Mouse (Mus musculus) left cerebral cortex, adult 18-20 months (tissue): ENCODE data around the gene Rpl27. TPM values are rescaled to one million over a fixed set of nuclear protein-coding genes. Genes with fewer than 3 reads are reported as not detected.
A peak's percentile ranks its signal among the peaks of the same experiment; 100 is the strongest.
"Not testable (repeated sequence)": the region's sequence is repeated elsewhere in the genome, so short reads cannot be mapped to it uniquely, and the experiment has no call there.

Experiments
- DNase-seq, 2 experiments: peaks; one replicate each; pipeline ENCODE4 v3.0.0; 2021 to 2022; ENCODE audit warnings: low spot score in 2 of 2, mixed read lengths in 1 of 2
- total RNA-seq, 2 experiments: library from RNA; stranded (reverse); gene quantifications; 2 replicates each; pipeline ENCODE4 v1.2.3; 2021

The Rpl27 gene
- total RNA-seq, 2 experiments from 2014 or later: 51.0 to 52.1 TPM

DNA sequence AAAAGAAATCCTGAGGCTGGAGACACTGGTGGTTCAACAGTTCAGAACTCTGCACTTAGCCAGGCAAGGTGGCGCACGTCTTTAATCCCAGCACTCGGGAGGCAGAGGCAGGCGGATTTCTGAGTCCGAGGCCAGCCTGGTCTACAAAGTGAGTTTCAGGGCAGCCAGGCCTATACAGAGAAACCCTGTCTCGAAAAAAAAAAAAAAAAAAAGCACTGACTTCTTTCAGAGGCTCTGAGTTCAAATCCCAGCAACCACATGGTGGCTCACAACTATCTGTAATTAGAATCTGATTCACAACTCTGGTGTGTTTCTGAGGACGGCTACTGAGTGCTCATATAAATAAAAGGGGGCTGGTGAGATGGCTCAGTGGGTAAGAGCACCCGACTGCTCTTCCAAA lies 4.8 kb downstream of the Rpl27 start:
- DNase-seq: not testable (repeated sequence)

DNA sequence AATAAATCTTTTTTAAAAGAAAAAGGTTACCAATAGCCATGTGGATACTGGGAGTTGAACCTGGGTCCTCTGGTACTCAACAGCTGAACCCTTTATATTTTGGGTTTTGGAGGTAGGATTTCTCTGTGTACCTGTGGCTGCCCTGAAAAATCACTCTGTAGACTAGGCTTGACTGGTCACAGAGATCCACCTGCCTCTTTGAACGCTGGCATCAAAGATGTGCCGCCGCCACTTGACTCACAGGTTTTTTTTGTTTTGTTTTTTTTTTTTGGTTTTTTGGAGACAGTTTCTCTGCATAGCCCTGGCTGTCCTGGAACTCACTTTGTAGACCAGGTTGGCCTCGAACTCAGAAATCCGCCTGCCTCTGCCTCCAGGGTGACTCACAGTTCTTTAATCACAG lies 5.7 kb downstream of the Rpl27 start:
- DNase-seq: no peak

DNA sequence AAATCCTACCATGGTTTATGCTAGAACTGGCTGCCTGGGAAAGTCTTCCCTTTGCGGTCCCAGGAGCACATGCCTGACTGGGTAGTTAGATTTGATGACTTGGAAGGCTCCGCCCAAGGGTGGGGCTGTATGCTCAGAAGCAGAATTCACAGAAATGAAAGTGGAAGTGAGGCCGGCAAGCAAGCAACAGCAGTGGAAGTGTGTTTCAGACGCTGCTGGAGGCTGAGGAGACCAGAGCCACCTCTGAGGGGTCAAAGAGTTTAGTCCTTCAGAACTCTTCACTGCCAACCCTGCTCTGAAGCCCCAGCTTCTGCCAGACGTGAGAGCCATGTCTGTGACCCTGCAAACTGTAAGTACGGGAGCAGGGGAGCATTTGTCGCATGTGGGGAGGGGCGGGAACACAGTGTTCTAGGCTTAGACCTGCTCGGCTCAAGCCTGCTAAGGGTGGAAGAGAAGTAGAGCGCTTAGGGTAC lies 6.2 kb downstream of the Rpl27 start, which contains the start of gene Ifi35:
TSS of gene Ifi35 (plus strand) at position 134 of the 473 bp plus-strand sequence.
- no peak for DNase-seq

DNA sequence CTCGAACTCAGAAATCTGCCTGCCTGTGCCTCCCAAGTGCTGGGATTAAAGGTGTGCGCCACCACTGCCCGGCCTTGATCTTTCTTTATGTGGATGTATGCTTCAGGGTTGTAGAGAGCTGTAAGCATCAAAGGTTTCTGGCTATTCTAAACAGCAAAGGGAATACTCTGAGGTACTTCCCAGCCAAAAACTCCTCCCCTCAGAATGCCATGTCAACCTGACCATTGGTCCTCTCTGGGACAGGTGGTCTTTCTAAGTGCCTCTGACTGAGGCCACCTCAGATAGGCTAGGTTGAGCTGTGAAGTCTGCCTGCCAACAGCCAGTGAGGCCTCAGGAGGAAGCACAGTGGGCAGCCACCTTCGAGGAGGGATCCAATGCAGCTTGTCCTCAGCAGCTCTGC lies 6.8 kb downstream of the Rpl27 start:
- no peak for DNase-seq

DNA sequence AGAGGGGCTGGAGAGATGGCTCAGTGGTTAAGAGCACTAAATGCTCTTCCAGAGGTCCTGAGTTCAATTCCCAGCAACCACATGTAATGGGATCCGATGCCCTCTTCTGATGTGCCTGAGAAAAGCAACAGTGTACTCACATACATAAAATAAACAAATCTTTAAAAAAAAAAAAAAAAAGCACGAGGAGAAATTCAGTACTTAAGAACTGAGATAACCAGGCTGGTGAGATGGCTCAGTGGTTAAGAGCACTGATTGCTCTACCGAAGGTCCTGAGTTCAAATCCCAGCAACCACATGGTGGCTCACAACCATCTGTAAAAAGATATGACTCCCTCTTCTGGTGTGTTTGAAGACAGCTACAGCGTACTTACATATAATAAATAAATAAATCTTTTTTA lies 7.5 kb downstream of the Rpl27 start:
- DNase-seq: not testable (repeated sequence)

DNA sequence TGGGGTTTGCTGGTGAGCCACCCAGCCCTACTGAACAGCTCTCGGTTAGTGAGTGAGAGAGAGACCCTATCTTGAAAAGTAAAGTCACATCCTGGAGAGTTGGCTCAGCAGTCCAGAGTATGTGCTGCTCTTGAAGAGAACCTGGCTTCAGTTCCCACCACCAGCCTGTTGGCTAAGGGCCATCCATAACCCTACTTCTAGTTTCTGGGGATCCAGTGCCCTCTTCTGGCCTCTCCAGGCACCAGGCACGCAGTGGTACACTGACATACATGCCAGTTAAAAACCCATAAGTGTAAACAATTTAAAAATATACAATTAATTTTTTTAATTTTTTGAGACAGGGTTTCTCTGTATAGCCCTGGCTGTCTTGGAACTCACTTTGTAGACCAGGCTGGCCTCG lies 8.3 kb downstream of the Rpl27 start:
- no peak for DNase-seq

DNA sequence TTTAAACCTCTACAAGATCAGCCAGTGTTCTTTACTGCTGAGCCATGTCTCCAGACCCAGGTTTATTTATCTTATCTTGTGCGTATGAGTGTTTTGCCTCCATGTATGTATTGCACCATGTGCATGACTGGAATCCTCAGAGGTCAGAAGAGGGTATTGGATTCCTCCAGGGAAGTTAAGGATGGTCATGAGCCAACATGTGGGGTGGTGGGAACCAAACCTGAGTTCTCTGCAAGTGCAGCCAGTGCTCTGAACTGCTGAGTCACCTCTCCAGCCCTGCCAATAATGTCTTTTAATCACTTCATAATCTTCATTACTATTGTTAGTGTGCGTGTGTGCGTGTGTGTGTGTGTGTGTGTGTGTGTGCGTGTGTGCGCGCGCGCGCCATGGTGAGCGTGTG lies 9.4 kb downstream of the Rpl27 start:
- no peak for DNase-seq

DNA sequence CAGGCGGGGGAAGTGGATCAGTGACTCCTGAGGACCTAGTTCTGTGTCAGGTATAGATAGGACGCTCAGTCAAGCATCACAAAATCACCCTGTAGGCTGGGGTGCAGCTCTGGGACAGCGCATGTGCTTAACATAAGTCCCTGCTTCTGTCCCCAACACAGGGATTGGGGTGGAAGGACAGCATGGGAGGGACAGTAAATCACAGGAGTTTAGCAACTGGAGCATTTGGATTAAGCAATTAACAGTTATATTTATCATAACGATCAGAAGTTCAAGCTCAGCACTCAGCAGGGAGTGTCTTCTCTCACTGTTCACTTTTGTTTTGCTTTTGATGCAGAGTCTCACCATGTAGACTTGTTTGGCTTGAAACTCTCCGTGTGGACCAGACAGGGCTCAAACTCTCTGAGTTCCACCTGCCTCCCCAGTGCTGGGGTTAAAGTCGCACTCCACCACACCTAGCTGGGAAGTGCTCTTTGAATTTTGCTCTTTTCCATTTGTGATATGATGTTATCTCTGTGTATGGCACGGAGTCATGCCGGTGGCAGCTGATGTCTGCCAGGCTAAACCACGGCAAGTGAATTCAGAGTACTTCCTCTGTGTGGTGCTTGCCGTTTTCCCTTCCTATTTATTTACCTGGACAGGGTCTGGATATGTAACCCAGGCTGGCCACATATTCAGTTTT lies 10.1 kb downstream of the Rpl27 start:
- no peak for DNase-seq

DNA sequence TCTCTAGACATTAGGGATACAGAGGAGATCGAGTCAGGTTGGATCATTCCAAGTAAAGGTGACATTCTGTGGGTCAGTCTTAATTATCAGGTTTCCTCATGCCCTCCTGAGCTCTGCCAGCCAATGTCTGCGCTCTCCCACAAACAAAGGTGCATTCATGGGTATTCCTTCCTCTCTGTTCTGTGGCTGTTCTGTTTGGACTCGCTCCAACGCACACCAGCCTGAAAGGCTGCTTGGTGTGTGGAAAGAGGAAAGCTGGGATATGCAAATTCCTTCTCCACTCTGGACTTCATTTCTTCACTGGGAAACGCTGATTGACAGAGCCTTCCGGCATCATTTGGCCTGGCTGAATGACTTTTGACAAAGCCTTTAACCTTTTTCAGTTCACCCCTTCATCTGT lies 12.6 kb downstream of the Rpl27 start:
- no peak for DNase-seq

DNA sequence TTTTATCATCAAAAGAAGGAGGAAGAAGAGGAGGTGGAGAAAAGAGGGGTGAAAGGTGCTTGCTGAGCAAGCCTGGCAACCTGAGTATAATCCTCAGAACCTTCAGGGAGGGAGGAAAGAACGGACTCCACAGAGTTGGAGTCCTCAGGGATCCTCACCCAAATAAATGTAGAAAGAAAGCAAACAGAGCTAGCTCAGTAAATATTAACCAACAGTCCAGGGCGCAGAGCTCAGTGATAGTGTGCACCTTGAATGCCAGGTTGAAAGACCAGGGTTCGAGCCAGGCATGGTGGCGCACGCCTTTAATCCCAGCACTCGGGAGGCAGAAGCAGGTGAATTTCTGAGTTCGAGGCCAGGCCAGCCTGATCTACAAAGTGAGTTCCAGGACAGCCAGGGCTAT lies 13.5 kb downstream of the Rpl27 start:
- no peak for DNase-seq

DNA sequence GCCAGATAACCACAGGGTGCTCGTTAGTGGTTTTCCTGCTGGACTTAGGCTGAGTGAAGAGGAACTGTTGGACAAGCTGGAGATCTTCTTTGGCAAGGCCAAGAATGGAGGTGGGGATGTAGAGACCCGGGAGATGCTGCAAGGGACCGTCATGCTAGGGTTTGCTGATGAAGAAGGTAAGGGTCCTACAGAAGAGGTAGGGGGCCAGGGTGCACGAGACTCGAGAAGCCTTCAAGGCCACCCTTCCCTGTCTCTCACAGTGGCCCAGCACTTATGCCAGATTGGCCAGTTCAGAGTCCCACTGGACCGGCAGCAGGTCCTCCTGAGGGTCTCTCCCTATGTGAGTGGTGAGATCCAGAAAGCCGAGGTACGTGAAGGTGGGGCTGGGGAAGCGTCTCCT lies 15.5 kb downstream of the Rpl27 start:
- no peak for DNase-seq

DNA sequence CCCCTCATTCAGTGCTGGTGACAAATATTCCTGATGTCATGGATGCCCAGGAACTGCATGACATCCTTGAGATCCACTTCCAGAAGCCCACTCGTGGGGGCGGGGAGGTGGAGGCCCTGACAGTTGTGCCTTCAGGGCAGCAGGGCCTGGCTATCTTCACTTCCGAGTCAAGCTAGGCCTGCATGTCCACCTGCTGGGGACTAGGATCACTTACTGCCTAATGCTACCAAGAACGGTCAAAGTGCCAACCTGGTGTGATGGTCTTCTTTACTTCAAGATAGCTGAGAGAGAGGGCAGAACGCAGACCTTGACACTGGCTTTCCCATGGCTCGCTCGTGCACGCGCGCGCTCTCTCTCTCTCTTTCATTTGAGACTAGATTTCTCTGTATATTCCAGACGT lies 16.1 kb downstream of the Rpl27 start:
- no peak for DNase-seq

DNA sequence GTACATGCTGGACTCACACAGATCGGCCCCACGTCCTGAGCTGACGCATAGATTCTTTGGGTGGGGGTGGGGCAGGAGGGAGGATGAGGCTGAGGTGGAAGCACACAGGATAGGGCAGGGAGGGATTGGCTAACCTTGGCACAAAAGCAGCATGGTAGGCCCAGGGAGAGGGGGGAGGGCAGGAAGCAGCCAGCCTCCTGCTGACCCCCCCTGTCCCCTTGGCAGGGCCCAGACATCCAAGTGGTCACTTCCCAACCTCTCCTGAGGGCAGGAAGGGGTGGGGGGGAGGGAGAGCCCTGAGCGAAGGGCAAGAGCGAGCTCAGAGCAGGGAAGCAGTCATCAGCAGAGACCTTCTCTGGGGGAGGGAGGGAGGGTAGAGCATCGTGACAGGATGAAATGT lies 17.6 kb downstream of the Rpl27 start:
- no peak for DNase-seq

DNA sequence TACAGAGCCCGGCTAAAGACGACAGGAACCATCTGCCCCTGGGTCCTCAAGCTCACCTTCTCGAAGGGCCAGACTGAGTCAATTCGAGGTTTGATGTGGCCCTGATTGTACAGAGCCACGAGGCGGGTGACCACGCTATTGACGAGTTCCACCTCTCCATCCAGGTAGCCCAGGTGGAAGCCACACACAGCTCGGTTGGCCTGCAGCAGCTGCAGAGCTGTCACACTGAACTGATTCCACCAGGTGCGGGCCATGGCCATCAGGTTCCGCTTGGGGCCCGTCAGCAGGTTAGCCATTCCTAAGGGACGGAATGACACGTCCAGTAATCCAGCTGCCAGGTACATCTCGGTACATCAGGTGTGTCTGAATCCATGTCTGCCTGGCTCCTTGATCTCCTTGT lies 18.2 kb downstream of the Rpl27 start:
- DNase-seq: no peak

DNA sequence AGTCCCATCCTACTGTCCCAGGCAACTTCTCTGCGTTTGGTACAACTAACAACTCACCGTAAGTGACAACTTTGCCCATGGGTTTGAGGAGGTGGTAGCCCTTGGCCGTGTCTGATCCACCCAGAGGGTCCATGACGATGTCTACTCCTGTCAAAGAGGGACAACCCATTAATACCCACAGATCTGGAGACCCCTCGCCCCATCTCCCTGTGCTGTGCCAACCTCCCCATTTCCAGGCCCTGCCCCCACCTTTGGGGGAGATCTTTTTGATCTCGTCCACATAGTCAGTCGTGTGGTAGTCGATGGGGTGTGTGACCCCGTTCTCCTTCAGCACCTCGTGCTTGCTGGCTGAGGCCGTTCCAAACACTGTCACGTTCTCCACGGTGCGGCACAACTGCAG lies 20.0 kb downstream of the Rpl27 start:
- DNase-seq: no peak

DNA sequence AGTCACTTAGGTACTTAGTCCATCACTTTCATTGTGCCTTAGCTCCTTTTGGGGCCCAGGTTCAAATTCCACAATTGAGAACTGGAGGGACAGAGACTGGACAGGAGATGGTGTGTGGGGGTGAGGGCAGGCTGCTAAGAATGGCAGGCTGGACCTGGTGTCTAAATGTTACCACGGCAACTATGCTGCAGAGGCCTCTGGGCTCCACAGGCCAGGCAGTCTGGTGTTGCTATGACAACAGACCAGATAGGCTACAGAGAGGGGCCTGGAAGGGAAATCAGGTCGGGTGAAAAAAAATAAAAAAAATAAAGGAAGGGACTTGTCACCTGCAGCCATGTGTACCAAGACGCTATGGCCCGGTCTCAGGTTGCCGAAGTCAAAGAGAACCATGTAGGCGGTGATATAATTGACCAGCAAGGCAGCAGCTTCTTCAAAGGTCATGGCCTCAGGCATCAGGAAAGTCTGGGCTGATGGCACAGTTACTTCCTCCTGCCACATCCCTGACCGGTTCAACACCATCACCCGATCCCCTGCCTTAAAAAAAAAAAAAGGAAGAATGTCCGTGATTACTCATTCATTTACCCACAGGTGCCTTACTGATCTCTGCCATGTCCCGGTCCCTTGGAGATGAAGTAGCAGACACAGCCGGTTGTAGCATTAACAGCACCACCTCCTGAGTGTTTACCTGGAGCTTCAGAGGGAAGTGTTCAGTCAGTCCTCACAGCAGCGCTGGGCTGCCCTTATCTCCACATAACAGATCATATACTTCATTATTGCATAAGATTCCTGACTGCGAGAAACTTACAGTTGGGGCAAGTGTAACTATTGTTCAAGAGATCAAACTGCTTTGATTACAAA lies 20.7 kb downstream of the Rpl27 start:
- DNase-seq: no peak

DNA sequence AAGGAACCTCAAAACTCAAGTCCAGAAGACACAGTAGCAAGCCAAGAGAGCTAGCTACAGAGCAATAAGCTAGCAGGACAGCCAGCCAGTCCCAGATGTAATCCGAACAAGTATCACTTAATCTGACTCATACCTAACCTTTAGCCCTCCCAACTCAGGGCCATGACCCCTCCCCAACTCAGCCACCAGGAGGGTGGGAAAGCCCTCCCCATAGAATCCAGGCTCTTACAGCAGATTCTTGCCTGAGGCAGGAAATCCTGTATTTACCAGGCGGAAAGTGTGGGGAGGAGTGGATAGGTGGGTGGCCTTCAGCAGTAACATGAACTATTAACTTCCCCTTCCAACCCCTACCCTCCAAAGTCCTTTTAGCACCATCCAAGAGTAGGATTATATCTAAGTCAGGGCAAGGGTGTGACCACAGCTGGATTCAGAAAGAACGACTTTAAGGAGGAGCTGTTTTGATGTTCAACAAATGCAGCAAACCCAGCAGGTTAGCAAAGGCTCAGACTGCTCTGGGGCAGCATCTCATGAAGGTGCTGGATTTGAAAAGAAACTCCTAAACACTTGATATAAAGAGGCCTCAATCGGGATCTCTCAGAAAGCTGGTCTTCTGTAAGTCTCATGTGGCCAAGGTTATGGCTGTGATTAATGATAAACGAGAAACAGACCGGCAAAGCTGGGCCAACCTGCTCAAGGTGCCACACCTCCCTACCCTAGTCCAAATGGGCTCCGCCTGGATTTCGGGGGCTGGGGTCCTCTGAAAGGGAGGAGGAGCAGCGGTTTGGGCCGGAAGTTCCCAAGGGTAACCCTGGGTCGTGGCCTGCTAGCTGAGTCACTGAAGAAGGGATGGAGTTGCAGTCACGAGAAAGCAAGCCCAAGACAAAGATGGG lies 22.4 kb downstream of the Rpl27 start, which contains the start of gene Rnd2:
TSS of gene Rnd2 (plus strand) at position 789 of the 890 bp plus-strand sequence.
- no peak for DNase-seq

DNA sequence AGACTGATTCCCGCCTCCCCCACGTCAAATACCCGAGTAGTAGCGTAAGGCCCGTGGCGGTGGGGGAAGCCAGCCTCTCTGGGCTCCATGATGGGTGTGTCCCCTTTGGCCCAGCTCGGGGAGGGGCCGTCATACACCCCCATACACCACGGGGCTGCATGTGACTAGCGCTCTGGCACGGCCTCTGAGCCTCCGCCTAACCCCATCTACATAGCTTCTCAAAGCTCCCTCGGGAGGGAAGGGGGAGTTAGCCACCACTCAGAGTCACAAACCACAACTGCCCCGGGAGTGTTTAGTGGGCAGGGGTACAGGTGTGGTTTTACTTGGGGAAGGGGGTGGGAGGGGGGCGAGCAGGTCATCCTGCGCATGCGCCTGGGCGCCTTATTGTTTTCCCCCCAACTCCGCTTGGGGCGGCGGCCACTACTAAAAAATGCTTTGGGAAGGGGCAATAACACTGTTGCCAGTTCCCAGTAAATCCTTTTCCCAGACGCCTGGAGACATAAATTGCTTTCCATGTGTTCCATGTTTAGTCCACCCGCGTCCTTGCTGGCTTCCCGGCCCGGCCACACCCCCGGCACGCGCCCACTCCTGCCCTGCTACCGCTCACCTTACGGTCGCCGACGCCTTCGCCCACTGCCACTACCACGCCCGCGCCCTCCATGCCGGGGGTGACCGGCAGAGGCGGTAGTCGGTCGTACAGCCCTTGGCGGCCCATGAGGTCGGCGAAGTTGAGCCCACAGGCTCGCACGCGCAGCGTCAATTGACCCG lies 23.2 kb downstream of the Rpl27 start:
- peak in 1 of 2 experiments; percentile 24 for DNase-seq

DNA sequence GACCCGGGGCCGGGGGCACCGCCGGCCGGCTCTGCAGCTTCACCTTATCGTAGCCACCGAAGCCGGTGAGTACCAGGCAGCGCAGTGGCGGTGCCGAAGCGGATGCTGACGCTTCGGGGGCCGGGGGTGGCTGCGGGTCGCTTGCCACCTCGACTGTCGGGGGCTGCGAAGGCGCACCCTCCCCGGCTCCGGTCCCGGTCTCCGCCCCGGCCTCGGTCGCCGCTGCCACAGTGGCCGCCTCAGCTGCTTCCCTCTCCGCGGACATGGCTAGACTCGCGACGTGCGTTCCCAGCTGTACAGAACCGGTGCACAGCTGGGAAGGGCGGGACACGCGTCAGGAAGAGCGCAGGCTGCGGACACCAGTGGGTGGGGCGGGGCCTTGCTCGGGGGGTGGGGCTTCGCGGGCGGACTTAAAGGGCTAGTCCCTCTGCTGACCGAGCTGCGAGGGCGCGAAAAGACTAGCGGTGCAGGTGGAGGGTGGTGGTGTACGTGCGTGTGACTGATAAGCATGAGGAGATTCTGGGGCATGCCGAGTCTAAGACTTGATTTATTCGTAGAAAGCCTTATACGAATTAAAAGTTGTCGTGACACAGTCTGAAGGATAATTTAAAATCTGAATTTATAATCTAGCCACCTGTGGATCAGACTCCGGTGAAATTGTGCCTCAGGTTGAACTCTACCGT lies 23.9 kb downstream of the Rpl27 start, which contains the start of gene Vat1:
TSS of gene Vat1 (minus strand) at position 362 of the 683 bp plus-strand sequence.
- DNase-seq: peak; percentile 48 to 67

DNA sequence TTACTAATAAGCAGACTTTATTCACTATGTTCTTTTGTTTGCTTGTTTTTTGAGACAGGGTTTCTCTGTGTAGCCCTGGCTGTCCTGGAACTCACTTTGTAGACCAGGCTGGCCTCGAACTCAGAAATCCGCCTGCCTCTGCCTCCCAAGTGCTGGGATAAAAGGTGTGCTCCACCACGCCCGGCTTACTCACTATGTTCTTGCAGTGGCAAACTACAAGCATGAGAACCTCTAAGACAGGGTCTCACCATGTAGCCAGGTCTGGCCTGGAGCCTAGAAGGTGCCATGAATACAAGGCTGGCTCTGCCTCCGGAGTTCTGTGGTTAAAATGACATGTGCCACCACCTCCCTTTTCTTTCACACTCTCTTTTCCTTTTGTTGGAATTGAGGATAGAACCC lies 24.5 kb downstream of the Rpl27 start:
- not testable (repeated sequence) for DNase-seq
